Mouse (Mus musculus) embryonic facial prominence, embryonic 10.5 days (tissue): Measurements from ENCODE around the gene Kpna7. TPM values are rescaled to one million over a fixed set of nuclear protein-coding genes. Genes with fewer than 3 reads are reported as not detected.
"Not testable (repeated sequence)": the region's sequence is repeated elsewhere in the genome, so short reads cannot be mapped to it uniquely, and the experiment has no call there.

Experiments used
- DNase-seq: peaks from one replicate; pipeline ENCODE4 v3.0.0-alpha.2; 2017; ENCODE audit warnings: low spot score
- H3K27ac ChIP-seq: fragments of 300-500 bp; sonication (generic); replicated peaks from 2 replicates; pipeline ENCODE4 v1.5.1; 2016; ENCODE audit warnings: mild to moderate bottlenecking
- H3K27me3 ChIP-seq: fragments of 300-500 bp; sonication (generic); replicated peaks from 2 replicates; pipeline ENCODE4 v1.6.1; 2016; ENCODE audit warnings: low read depth, mild to moderate bottlenecking; ENCODE audit not compliant: poor library complexity, severe bottlenecking
- H3K36me3 ChIP-seq: fragments of 300-500 bp; sonication (generic); replicated peaks from 2 replicates; pipeline ENCODE4 v1.6.1; 2016; ENCODE audit warnings: mild to moderate bottlenecking, moderate library complexity
- H3K4me1 ChIP-seq: fragments of 300-500 bp; sonication (generic); 2 replicates; pipeline ENCODE4 v1.6.1; 2016
- H3K4me3 ChIP-seq: fragments of 300-500 bp; sonication (generic); 2 replicates; pipeline ENCODE4 v1.5.1; 2016; ENCODE audit warnings: mild to moderate bottlenecking, moderate library complexity
- H3K9me3 ChIP-seq: fragments of 300-500 bp; sonication (generic); 2 replicates; pipeline ENCODE4 v1.6.1; 2016; ENCODE audit warnings: mild to moderate bottlenecking
- WGBS: fragments of 180-500 bp; shearing (Covaris S2); methylation state at CpG from one replicate; pipeline ENCODE4 v1.1.7; 2016; 5-methylcytosine and 5-hydroxymethylcytosine counted together
- polyA plus RNA-seq: library from polyadenylated mRNA; unstranded; fragments of >200 nt; fragmentation: Nextera tagmentation; extraction: Ambion mirVana; gene quantifications from 2 replicates; pipeline ENCODE4 v1.2.1, GENCODE M21; 2016

Gene Kpna7
- 0.06 TPM in 1 of 2 replicates, not detected in the other for polyA plus RNA-seq

GRCm38 (mm10) chr5:145083632-145084451 lies at the start of gene Kpna7, which contains the start of gene Arpc1a:
Gene Kpna7 (minus strand): TSS chr5:145084030.
Gene Arpc1a (plus strand): TSS chr5:145083830.
- Histone ChIP-seq H3K27ac (peak within 1 kb of the TSS; percentile 88), H3K4me1 (peaks cover 12% of the 10 kb centered on the region), H3K9me3 (no peaks in the 10 kb centered on the region), H3K4me3 (peak within 1 kb of the TSS; percentile 85), H3K36me3 (peaks cover 27% of the 10 kb centered on the region), H3K27me3 (no peaks in the 10 kb centered on the region)
- 1% methylated on average over 54 of the region's 54 CpGs for WGBS
- peak; percentile 96 for DNase-seq

- not testable (repeated sequence) for H3K27ac ChIP-seq, H3K27me3 ChIP-seq, H3K4me3 ChIP-seq, H3K4me1 ChIP-seq, H3K9me3 ChIP-seq, DNase-seq
- H3K36me3 ChIP-seq = peaks cover 97% of the 10 kb centered on the region
- WGBS = 92% methylated on average over 6 of the region's 6 CpGs
Observed at GRCm38 (mm10) chr5:145133275-145133674, 49.4 kb upstream of the Kpna7 start.

- DNase-seq = no peak
- Histone ChIP-seq H3K9me3 (no peaks in the 10 kb centered on the region), H3K27me3 (no peaks in the 10 kb centered on the region), H3K4me1 (no peaks in the 10 kb centered on the region), H3K27ac (no peak overlapping the region), H3K4me3 (no peak overlapping the region), H3K36me3 (peaks cover 100% of the 10 kb centered on the region)
- WGBS = 96% methylated on average over 3 of the region's 3 CpGs
Observed at GRCm38 (mm10) chr5:145130995-145131394, 47.2 kb upstream of the Kpna7 start.

GRCm38 (mm10) chr5:145130191-145130590 lies 46.4 kb upstream of the Kpna7 start:
- Histone ChIP-seq H3K36me3 (peaks cover 100% of the 10 kb centered on the region), H3K27me3 (no peaks in the 10 kb centered on the region), H3K27ac (no peak overlapping the region), H3K4me3 (no peak overlapping the region), H3K9me3 (no peaks in the 10 kb centered on the region), H3K4me1 (no peaks in the 10 kb centered on the region)
- no peak for DNase-seq
- WGBS = 90% methylated on average over 11 of the region's 11 CpGs

- not testable (repeated sequence) for H3K4me1 ChIP-seq, H3K27ac ChIP-seq, H3K4me3 ChIP-seq, H3K27me3 ChIP-seq, DNase-seq, H3K9me3 ChIP-seq
- WGBS = 97% methylated on average over 6 of the region's 6 CpGs
- peaks cover 100% of the 10 kb centered on the region for H3K36me3 ChIP-seq
Observed at GRCm38 (mm10) chr5:145129773-145130172, 45.9 kb upstream of the Kpna7 start.

- H3K9me3 ChIP-seq = no peaks in the 10 kb centered on the region
- no peaks in the 10 kb centered on the region for H3K27me3 ChIP-seq
- H3K36me3 ChIP-seq = peaks cover 100% of the 10 kb centered on the region
- H3K4me1 ChIP-seq = no peaks in the 10 kb centered on the region
- no peak overlapping the region for H3K27ac ChIP-seq
- no peak overlapping the region for H3K4me3 ChIP-seq
- 95% methylated on average over 4 of the region's 4 CpGs for WGBS
- DNase-seq = no peak
Observed at GRCm38 (mm10) chr5:145129124-145129523, 45.3 kb upstream of the Kpna7 start.

GRCm38 (mm10) chr5:145126580-145126979 lies 42.8 kb upstream of the Kpna7 start:
- H3K27me3 ChIP-seq = no peaks in the 10 kb centered on the region
- no peak overlapping the region for H3K27ac ChIP-seq
- H3K36me3 ChIP-seq = peaks cover 99% of the 10 kb centered on the region
- H3K9me3 ChIP-seq = no peaks in the 10 kb centered on the region
- H3K4me3 ChIP-seq = no peak overlapping the region
- DNase-seq = no peak
- H3K4me1 ChIP-seq = no peaks in the 10 kb centered on the region
- WGBS = 95% methylated on average over 9 of the region's 9 CpGs

GRCm38 (mm10) chr5:145123396-145123795 lies 39.6 kb upstream of the Kpna7 start:
- Histone ChIP-seq H3K4me3 (no peak overlapping the region), H3K9me3 (0 out of 2 replicates have a peak, but pooled peaks cover 4% of the 10 kb centered on the region), H3K27ac (no peak overlapping the region), H3K36me3 (peaks cover 71% of the 10 kb centered on the region), H3K27me3 (no peaks in the 10 kb centered on the region), H3K4me1 (peaks cover 10% of the 10 kb centered on the region)
- WGBS = 95% methylated on average over 19 of the region's 19 CpGs
- no peak for DNase-seq

- 0 out of 2 replicates have a peak, but pooled peaks cover 4% of the 10 kb centered on the region for H3K9me3 ChIP-seq
Observed at GRCm38 (mm10) chr5:145120921-145121320, 37.1 kb upstream of the Kpna7 start.

GRCm38 (mm10) chr5:145119385-145119784 lies 35.6 kb upstream of the Kpna7 start:
- 85% methylated on average over 2 of the region's 2 CpGs for WGBS
- no peak for DNase-seq
- Histone ChIP-seq H3K4me3 (no peak overlapping the region), H3K36me3 (peaks cover 31% of the 10 kb centered on the region), H3K27me3 (peaks cover 18% of the 10 kb centered on the region), H3K9me3 (0 out of 2 replicates have a peak, but pooled peaks cover 4% of the 10 kb centered on the region), H3K4me1 (peaks cover 15% of the 10 kb centered on the region), H3K27ac (no peak overlapping the region)

More at GRCm38 (mm10) chr5:145120921-145121320, 37.1 kb upstream of the Kpna7 start:
- Histone ChIP-seq H3K36me3 (peaks cover 47% of the 10 kb centered on the region), H3K27ac (0 out of 2 replicates have a peak overlapping the region, but pooled peaks have one; percentile 4), H3K4me1 (peaks cover 10% of the 10 kb centered on the region), H3K27me3 (peaks cover 2% of the 10 kb centered on the region), H3K4me3 (no peak overlapping the region)
- DNase-seq = no peak
- 63% methylated on average over 7 of the region's 7 CpGs for WGBS

- Histone ChIP-seq H3K36me3 (peaks cover 22% of the 10 kb centered on the region), H3K4me3 (no peak overlapping the region), H3K4me1 (peaks cover 24% of the 10 kb centered on the region), H3K9me3 (0 out of 2 replicates have a peak, but pooled peaks cover 4% of the 10 kb centered on the region), H3K27me3 (peaks cover 27% of the 10 kb centered on the region), H3K27ac (no peak overlapping the region)
- no peak for DNase-seq
- WGBS = 88% methylated on average over 5 of the region's 5 CpGs
Observed at GRCm38 (mm10) chr5:145118461-145118860, 34.6 kb upstream of the Kpna7 start.

- Histone ChIP-seq H3K4me3 (no peak overlapping the region), H3K36me3 (peaks cover 17% of the 10 kb centered on the region), H3K27ac (no peak overlapping the region), H3K9me3 (0 out of 2 replicates have a peak, but pooled peaks cover 4% of the 10 kb centered on the region), H3K27me3 (peaks cover 30% of the 10 kb centered on the region), H3K4me1 (peaks cover 24% of the 10 kb centered on the region)
- 63% methylated on average over 6 of the region's 6 CpGs for WGBS
- DNase-seq = no peak
Observed at GRCm38 (mm10) chr5:145118005-145118404, 34.2 kb upstream of the Kpna7 start.

- H3K4me1 ChIP-seq = peaks cover 24% of the 10 kb centered on the region
- peaks cover 7% of the 10 kb centered on the region; the same call in 1 of the 2 replicates for H3K36me3 ChIP-seq
- H3K9me3 ChIP-seq = 0 out of 2 replicates have a peak, but pooled peaks cover 4% of the 10 kb centered on the region
- peak overlapping the region; percentile 2; the same call in 1 of the 2 replicates for H3K4me3 ChIP-seq
- peak; percentile 65 for DNase-seq
- H3K27ac ChIP-seq = no peak overlapping the region
- peaks cover 35% of the 10 kb centered on the region for H3K27me3 ChIP-seq
- 46% methylated on average over 10 of the region's 10 CpGs for WGBS
Observed at GRCm38 (mm10) chr5:145116916-145117315, 33.1 kb upstream of the Kpna7 start.
